Mouse (Mus musculus) cerebellum, adult 2 months (tissue): ENCODE measurements around the gene Fnbp1l.

ENCODE experiments used
- CTCF ChIP-seq: fragments of 200-500 bp; IDR thresholded peaks from 2 replicates; pipeline ENCODE4 v1.5.1; 2011; ENCODE audit warnings: low read depth, mild to moderate bottlenecking, control low read depth, low read length, moderate library complexity, borderline replicate concordance; ENCODE audit not compliant: insufficient read depth
- POLR2A ChIP-seq: fragments of 200-500 bp; IDR thresholded peaks from 2 replicates; pipeline ENCODE4 v1.6.1; 2011; ENCODE audit warnings: low read length, control low read depth, borderline replicate concordance; ENCODE audit not compliant: insufficient read depth

DNA sequence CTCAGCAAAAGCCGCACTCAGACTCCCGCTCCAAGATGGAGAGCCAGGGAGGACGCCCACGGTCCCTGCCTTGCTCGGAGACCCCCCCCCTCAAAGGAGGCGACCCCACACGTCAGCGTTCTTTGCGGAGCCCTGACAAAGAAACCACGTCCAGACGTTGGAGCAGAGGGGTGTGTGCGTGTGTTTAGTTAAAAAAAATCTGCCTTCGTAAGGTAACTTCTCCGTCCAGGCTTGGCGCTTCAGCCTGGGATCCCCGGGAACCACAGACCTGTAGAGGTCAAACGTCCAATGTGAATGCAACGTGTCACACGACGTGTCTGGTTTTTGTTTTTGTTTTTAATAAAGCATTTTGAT is 393 bp upstream of the Fnbp1l start:
- no peak for TF ChIP-seq CTCF
- no peak for TF ChIP-seq POLR2A
